Mouse (Mus musculus) ES-Bruce4 (cell line): ENCODE results near the gene Fuk. TPM values are rescaled to one million over a fixed set of nuclear protein-coding genes. Genes with fewer than 3 reads are reported as not detected.

Experiments
- H3K27ac ChIP-seq: 2 replicates; pipeline ENCODE4 v1.5.1; 2012; ENCODE audit warnings: low read length, inconsistent platforms; ENCODE audit not compliant: insufficient read depth
- H3K27me3 ChIP-seq: 2 replicates; pipeline ENCODE4 v1.6.1; 2012; ENCODE audit warnings: mild to moderate bottlenecking, low read length, inconsistent platforms; ENCODE audit not compliant: control insufficient read depth, poor library complexity, insufficient read depth, severe bottlenecking
- H3K36me3 ChIP-seq: 2 replicates; pipeline ENCODE4 v1.6.1; 2012; ENCODE audit warnings: inconsistent platforms, mild to moderate bottlenecking, low read length, moderate library complexity; ENCODE audit not compliant: control insufficient read depth, poor library complexity, insufficient read depth, severe bottlenecking
- H3K4me1 ChIP-seq: one replicate; pipeline ENCODE4 v1.8.1; 2011; ENCODE audit warnings: low read length; ENCODE audit not compliant: control insufficient read depth, insufficient read depth
- H3K4me3 ChIP-seq: 2 replicates; pipeline ENCODE4 v1.5.1; 2011; ENCODE audit warnings: low read depth, mild to moderate bottlenecking, low read length
- H3K9ac ChIP-seq: 2 replicates; pipeline ENCODE4 v1.6.1; 2012; ENCODE audit warnings: low read depth, mild to moderate bottlenecking, inconsistent platforms; ENCODE audit not compliant: poor library complexity, severe bottlenecking
- H3K9me3 ChIP-seq: replicated peaks from 2 replicates; pipeline ENCODE4 v1.6.1; 2012; ENCODE audit warnings: mild to moderate bottlenecking, low read length, inconsistent platforms; ENCODE audit not compliant: control insufficient read depth, poor library complexity, insufficient read depth, severe bottlenecking
- CTCF ChIP-seq: IDR thresholded peaks from one replicate; pipeline ENCODE4 v1.8.1; 2011; ENCODE audit warnings: low read depth, low read length
- EP300 ChIP-seq: IDR thresholded peaks from 2 replicates; pipeline ENCODE4 v1.6.1; 2011; ENCODE audit warnings: low read depth, low read length; ENCODE audit not compliant: insufficient read depth
- POLR2A ChIP-seq: IDR thresholded peaks from one replicate; pipeline ENCODE4 v1.8.1; 2011; ENCODE audit warnings: low read length; ENCODE audit not compliant: insufficient read depth
- polyA plus RNA-seq: library from polyadenylated mRNA; stranded (reverse); fragments of >200 nt; gene quantifications from 2 replicates; pipeline ENCODE4 v1.2.4, GENCODE M21; 2011; ENCODE audit warnings: low read depth; ENCODE audit not compliant: missing spikeins, insufficient read depth, insufficient read length

Gene Fuk
- polyA plus RNA-seq, 1 experiment, result 14.8 TPM

DNA sequence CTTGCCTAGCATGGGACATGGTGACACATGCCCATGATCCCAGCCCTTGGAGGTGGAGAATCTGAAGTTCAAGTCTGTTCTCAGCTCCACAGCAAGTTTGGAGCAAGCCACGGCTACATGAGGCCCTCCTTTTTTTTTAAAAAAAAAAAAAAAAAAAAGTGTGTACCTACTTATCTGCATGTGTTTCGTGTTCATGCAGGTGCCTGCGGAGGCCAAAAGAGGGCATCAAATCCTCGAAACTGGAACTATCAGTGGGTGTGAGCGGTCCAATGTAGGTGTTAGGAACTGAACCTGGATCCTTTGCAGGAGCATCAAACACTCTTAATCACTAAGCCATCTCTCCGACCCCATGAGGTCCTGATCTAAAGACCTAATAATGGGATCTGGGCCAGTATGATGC, 4.8 kb downstream of the Fuk start:
- peaks cover 3% of the 10 kb centered on the region; the same call in 1 of the 2 replicates for H3K36me3 ChIP-seq

DNA sequence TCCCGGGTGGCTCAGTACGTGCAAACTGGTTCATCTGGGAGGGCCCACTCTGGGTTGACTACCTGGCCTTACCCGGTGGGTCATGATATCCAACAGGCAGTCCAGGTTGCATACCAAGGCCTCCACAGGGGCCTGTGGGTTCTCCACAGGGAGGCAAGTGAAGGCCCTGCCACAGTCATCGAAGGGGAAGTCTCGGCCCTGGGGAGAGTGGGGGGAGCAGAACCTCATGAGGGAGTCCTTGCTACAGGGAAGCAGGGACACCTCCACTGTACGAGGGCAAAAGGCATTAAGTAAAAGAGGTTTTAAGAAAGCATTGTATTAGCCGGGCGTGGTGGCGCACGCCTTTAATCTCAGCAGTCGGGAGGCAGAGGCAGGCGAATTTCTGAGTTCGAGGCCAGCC, 6.5 kb downstream of the Fuk start:
- no peak overlapping the region for H3K4me3 ChIP-seq
- no peak overlapping the region for H3K9ac ChIP-seq
- peaks cover 3% of the 10 kb centered on the region; the same call in 1 of the 2 replicates for H3K36me3 ChIP-seq
- TF ChIP-seq EP300, result no peak
- TF ChIP-seq CTCF, result no peak
- no peak for TF ChIP-seq POLR2A
- no peaks in the 10 kb centered on the region for H3K9me3 ChIP-seq
- no peak overlapping the region for H3K27ac ChIP-seq
- H3K4me1 ChIP-seq, result no peaks in the 10 kb centered on the region
- H3K27me3 ChIP-seq, result no peaks in the 10 kb centered on the region

More for the DNA sequence above, 4.8 kb downstream of the Fuk start:
- Histone ChIP-seq H3K9ac (no peak overlapping the region), H3K27me3 (no peaks in the 10 kb centered on the region), H3K9me3 (no peaks in the 10 kb centered on the region), H3K4me3 (no peak overlapping the region), H3K27ac (no peak overlapping the region), H3K4me1 (no peaks in the 10 kb centered on the region)
- no peak for TF ChIP-seq CTCF
- TF ChIP-seq POLR2A, result no peak
- TF ChIP-seq EP300, result no peak

DNA sequence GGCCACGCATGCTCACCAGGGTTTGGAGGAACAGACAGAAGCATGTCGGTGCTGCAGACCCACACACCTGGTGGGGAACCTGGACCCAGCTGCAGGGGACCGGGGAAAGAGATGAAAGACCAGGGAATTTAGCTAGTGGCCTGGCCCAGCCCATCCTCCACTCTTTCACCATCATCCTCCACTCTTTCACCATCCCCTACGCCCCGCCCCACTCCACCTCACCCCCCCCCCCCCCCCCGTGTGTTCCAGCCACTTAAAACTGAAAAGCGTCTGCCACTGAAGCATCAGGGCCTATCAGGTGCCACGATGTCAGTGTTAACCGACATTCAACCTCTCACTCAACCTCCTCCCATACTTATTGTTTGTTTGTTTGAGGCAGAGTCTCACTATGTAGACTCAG, 7.0 kb downstream of the Fuk start:
- Histone ChIP-seq H3K9ac (peak overlapping the region; percentile 5; the same call in 1 of the 2 replicates), H3K27ac (no peak overlapping the region), H3K4me3 (peak overlapping the region; percentile 25), H3K9me3 (no peaks in the 10 kb centered on the region), H3K36me3 (peaks cover 3% of the 10 kb centered on the region; the same call in 1 of the 2 replicates), H3K27me3 (no peaks in the 10 kb centered on the region), H3K4me1 (no peaks in the 10 kb centered on the region)
- TF ChIP-seq EP300 (no peak), CTCF (no peak), POLR2A (no peak)

DNA sequence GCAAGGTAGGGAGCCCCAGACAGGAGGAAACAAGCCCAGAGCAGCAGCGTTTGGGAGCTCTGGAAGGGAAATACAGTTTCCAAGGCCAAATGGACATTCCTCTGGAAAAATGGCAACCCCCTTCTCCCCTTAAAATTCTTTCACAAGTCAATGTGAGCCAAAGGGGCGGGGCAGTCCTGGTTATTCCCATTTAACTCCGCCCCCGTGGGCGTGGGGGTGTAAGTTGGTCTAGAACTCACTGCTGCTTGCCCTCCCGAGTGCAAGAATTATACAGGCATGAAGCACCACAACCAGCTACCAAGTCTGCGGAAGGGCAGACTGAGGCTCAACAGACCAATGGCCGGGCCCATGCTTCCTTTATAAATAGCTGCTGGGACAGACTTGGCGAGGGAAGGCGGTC, 7.4 kb downstream of the Fuk start:
- TF ChIP-seq CTCF (no peak), EP300 (no peak), POLR2A (no peak)
- H3K27ac ChIP-seq, result no peak overlapping the region
- peak overlapping the region; percentile 5; the same call in 1 of the 2 replicates for H3K9ac ChIP-seq
- no peaks in the 10 kb centered on the region for H3K4me1 ChIP-seq
- no peaks in the 10 kb centered on the region for H3K9me3 ChIP-seq
- H3K36me3 ChIP-seq, result peaks cover 3% of the 10 kb centered on the region; the same call in 1 of the 2 replicates
- H3K27me3 ChIP-seq, result no peaks in the 10 kb centered on the region
- H3K4me3 ChIP-seq, result peak overlapping the region; percentile 25

DNA sequence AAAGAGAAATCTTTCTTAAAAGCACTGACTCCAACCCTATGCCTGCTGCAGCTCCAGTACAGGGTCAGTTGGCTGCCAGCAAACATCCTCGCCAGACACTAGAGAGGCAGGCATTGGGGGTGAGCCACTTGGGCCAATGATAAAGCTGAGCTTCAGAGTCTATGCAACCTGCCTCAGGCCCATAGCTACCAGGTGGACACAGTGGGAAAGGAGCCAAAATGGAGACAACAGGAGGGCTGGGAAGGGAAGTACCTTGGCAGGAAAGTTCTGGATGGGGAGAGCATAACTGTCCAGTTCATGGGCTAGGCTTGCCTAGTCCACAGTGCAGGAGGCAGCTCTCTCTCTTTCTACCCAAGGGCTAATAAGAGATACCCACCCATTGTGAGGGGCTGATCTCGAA, 9.4 kb downstream of the Fuk start:
- Histone ChIP-seq H3K36me3 (no peaks in the 10 kb centered on the region), H3K9ac (no peak overlapping the region), H3K4me3 (no peak overlapping the region), H3K27ac (no peak overlapping the region), H3K9me3 (no peaks in the 10 kb centered on the region), H3K4me1 (no peaks in the 10 kb centered on the region), H3K27me3 (no peaks in the 10 kb centered on the region)
- TF ChIP-seq POLR2A, result no peak
- no peak for TF ChIP-seq EP300
- no peak for TF ChIP-seq CTCF

DNA sequence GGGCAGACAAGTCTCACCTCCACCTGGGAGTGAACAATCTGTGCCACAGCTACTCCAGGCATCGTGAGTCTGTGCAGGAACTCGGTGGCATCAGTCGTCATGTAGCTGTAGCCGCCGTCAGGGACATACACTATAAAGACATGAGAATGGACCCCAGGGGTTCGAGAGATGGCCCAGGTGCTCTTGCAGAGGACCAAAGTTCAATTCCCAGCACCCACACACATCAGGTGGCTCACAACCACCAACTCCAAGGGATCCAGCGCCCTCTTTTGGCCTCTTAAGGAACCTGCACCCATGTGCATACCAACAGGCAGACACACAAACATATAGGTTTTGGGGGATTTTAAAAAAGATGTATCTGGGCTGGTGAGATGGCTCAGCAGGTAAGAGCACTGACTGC, 10.2 kb downstream of the Fuk start:
- no peaks in the 10 kb centered on the region for H3K27me3 ChIP-seq
- no peaks in the 10 kb centered on the region for H3K9me3 ChIP-seq
- no peak overlapping the region for H3K27ac ChIP-seq
- H3K36me3 ChIP-seq, result no peaks in the 10 kb centered on the region
- no peaks in the 10 kb centered on the region for H3K4me1 ChIP-seq
- H3K4me3 ChIP-seq, result no peak overlapping the region
- TF ChIP-seq CTCF (peak; percentile 27), POLR2A (no peak)
- H3K9ac ChIP-seq, result no peak overlapping the region
